Mouse (Mus musculus) retina, embryonic 14.5 days (tissue): ENCODE data around the gene Pfn4.
"Not testable (repeated sequence)": the region's sequence is repeated elsewhere in the genome, so short reads cannot be mapped to it uniquely, and the experiment has no call there.

ENCODE experiments used
- DNase-seq: peaks from one replicate; pipeline ENCODE4 v3.0.0-alpha.2; 2015; ENCODE audit warnings: low spot score

Gene Pfn4

DNA sequence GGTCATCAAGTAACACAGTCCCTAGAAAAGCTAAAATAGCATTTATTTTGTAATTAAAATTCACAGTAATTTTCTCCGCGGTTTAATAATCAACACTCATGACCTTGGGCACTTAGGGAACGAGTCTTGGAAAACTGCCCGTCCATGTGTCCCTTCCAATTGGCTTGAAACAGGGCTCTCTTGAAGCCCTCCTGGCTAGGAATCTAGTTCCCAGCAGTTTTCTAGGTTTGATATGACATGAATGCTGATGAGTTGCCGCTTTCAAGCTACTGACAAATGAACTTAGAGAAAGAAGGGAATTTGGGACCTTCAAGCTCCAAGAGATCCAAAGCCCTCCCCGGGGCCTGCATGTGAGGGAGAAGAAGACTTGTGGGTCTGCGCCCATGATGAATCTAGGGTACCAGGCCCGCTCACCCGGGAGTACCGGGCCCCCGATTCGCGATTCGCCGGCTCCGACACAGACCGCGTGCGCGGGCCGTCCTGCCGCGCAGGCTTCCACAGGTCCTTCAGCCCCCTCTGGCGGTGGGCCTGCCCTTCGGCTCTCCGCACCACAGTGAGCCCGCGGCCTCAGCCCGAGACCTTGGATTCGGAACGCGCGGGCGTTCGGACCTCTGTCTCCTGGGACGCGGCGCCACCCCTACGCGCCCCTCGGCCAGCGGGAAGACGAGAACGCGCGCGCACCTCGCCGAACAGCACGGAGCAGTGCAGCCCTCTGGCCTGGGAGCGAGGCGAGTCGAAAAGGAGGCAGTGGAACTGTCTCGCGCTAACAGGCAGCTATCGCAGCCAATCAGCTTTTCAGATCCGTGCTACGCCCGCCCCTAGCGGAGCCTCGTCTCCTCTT is at the start of gene Pfn4, which contains the start of gene Fam228b:
Pfn4 (plus strand) TSS at position 531 of the 841 bp plus-strand sequence.
Fam228b (minus strand) TSS at position 776 of the 841 bp plus-strand sequence.
- peak; percentile 98 for DNase-seq

DNA sequence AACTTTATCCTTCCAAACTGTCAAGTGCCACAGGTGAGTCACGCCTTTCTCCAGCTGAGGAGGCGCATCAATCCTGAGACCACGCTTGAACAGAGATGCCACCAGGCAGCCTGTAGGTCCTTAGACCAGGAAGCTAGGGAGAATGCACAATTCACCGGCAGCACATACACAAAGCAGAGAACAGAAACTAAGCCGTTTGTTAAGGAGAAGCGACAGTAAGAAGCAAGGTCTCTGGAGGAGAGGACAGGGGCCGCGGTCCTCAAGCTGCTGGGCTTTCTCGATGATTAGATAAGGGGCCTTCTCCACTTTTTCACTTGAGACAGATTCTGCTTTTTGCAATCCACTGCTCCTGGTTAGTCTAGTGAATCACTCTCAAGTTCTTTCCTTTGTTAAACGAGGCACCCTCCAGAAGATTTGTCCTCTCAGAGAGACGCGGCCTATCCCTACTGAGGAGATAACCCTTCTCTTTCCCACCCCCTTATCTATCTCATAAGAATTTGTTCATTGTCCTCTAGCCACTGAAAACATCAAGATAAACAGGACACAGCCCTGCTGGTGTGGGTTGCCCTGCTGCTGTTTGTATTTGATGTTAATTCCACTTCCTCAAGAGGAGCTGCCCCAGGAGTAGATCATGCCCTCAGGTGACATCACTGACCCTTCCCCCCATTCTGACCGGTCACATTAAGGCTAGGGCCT is 49.6 kb upstream of the Pfn4 start:
- peak; percentile 27 for DNase-seq

DNA sequence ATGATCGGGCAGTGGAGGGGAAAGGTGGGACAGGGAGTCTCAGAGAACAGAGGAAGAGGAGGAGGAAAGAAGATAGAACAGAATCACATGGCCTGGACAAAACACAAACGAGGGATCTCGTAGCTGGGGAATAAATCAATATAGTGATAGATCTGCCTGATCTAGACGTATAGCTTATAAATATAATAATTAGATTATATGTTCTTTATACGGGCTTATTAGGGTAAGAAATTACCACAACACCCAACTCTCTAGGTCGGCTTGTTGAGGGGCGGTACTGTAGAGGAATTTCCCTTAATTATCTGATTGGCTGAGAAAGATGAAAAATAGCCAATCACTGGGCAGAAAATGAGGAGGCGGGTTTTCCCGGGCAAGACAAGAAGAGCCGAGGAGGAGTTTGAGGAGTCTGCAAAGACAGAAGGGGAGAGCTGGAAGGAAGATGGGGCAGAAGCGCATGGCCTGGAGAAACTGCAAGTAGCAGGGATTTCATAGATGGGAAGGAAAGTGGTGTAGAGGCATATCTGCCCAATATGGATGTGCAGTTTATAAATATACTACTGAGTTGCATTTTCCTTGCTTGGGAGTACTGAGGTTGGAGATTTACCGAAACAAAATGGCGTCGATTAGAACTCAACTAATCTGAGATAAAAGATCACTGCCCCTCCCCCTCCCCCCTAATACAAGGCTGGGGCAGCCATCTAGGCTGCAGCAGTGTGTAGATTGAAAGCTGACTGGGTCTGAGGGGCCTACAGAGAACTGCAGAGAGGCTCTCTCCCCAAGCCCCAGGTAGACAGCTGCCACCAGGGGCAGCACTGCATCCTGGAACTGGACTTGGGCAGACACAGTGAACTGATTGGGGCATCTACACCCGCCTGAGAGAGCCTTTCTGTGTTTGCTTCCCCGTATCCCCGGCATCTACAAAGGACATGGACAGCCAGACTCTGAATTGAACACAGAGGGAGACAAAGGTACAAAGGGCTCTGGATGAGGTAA is 48.8 kb upstream of the Pfn4 start:
- peak; percentile 52 for DNase-seq

DNA sequence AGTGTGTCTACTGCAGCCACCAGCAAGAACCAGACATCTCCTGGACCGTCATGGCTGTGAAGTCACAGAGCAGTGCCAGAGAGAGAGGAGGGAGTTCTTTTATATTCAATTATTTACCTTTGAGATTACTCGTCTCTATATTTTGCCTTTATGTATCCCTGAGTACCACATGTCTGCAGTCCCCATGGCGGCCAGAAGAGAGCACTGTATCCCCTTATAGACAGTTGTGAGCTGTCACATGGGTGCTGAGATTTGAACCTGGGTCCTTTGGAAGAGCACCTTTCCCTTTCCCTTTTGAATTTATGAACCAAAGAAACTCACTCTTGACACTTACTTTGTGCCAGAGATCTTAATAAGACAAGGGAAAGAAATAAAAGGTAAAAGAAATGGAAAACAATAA is 39.7 kb upstream of the Pfn4 start:
- DNase-seq = no peak

DNA sequence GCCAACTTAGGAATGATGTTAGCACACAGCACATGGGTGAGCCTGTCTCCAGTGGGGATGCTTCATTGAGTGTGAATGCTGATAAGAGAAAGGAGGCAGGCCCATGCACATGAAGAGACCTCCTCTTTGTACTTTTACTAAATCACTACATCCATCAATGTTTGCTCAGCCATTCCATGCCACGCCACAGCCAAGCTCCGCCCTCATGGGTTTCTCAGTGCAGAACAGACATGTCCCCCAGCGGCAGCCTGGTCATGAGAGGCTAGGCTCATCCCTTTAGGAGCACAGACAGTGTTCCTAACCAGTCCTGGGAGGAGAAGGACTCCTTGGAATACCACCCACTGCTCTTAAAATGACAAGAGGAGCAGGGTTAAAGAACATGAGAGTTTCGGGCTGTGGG is 37.2 kb upstream of the Pfn4 start:
- DNase-seq = no peak

DNA sequence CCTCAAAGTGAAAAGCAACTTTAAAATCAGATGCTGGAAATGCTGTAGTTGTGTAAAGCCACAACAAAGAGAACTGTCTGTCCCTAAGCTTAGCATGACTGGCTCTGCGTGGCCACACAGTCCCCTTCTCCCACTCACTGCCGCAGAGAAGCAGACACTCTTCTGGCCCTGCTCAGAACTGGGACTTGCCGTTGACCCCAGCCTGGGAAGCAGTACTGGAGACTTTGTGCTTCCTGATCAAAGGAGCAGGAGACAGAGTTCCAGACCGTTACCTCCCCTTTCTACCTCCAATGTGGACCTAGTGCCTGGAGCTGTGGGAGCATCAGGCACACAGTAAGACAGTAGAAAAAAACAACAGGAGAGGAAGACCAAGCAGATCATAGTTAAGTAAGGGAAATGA is 36.5 kb upstream of the Pfn4 start:
- DNase-seq = no peak

DNA sequence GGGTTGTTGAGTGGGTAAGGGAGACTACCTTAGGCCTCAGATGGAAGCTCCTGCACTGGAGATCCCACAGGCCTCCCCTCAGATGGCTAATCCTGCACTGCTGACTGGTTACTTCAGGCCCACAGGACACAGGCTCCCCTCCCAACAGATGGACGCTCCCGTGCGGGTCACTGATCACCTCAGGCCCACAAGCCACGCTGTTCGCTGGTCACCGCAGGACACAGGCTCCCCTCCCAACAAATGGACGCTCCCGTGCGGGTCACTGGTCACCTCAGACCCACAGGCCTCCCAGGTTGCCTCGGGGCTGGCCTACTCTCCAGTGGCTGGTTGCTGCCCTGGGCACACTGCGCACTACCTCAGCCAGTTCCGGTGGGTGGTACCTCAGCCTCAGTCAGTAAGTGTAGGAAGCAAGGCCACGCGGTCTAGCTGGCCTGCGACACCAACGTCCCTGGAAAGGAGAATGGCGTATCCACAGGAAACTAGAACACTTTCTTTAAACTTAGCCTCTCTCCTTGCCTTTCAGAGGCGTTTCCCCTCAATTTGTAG is 30.7 kb upstream of the Pfn4 start, which contains the start of gene Fam228a:
Fam228a (minus strand) TSS at position 400 of the 546 bp plus-strand sequence.
- DNase-seq = peak; percentile 57

DNA sequence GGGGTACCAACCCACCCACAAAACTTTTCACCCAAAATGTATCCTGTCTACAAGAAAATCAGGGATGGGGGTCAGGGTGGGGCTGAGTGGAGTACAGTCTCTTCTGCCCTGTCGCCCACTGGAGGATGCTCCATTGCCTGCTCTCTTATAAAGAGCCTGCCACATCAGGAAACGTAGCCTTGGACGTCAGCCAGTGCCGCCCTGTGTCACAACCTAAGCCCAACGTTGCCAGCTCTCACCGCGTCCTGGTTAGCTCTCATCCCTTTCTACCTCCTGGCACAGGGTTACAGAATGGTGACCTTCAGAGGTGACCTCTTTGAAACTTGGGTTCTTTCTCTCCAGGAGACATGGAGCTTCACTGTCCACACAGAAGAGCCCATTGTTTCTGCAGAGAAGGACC is 28.0 kb upstream of the Pfn4 start:
- no peak for DNase-seq

DNA sequence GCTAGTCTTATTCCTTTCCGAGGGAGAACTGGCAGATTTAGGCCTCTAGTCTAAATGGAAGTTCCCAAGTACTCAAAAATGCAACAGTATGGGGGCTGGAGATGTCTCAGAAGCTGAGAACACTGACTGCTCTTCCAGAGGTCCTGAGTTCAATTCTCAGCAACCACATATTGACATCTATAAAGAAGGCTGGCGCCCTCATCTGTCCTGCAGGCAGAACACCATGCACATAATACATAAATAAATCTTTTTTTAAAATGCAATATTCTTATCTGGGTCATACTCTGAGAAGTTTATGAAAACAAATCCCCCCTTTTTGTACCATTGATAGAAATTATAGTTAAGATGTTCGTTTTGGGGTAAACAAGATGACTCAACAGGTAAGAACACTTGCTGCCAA is 26.6 kb upstream of the Pfn4 start:
- DNase-seq = no peak

DNA sequence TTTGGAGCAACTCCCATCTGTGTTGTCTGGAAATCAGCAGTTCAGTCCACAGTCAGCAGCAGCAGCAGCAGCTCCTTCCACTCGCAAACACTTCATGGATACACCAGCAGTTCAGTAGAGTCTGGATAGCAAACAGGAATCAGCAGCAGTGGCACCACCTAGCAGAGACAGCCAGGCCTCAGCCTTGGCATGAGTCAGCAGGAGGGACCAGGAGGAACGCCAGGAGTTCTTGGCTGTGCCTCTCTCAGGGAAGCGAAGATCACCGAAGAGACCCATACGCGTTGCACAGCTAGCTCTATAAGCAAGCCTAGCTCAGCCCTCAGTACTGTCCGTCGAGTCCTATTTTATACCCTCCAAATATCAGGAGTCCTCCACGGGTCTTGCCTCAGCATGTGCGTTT is 24.3 kb upstream of the Pfn4 start:
- no peak for DNase-seq

DNA sequence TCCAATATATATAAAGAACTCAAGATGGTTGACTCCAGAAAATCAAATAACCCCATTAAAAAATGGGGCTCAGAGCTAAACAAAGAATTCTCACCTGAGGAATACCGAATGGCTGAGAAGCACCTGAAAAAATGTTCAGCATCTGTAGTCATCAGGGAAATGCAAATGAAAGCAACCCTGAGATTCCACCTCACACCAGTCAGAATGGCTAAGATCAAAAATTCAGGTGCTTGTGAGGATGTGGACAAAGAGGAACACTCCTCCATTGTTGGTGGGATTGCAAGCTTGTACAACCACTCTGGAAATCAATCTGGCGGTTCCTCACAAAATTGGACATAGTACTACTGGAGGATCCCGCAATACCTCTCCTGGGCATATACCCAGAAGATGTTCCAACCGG is 14.4 kb upstream of the Pfn4 start:
- DNase-seq = not testable (repeated sequence)

DNA sequence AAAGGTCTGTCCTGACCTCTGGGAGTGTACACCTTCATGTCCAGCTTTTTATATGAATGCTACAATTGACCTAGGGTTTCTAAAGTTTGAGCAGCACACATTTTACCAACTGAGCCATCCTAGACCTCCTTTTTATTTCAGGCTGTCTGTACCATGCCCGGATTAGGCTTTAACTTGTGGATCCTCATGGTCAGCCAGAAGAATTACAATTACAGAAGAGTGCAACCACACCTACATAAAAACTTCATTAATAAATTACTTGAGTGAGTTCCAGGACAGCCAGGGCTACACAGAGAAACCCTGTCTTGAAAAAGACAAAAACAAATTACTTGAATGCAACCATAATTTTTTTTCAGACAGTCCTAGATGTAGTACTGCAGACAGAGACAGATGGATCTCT is 11.8 kb upstream of the Pfn4 start:
- no peak for DNase-seq

DNA sequence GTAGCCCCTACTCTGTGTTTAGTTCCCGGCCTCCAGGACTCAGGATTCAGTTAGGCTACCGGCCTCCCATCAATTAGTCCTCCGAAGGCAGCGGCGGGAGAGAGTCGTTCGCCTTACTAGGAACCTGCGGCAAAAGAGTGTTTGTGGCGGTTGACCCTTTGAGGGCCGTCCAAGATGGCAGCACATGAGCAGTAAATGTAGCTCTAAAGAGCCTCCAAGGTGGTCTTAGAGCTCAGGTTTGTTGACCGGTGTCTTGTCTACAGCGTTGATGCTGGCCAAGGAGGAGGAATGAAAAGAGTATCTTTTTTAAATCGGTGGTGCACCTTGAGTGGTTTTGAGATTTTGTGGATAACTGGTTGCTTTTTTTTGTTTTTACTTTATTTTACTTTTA is 506 bp downstream of the Pfn4 start:
- DNase-seq = no peak

DNA sequence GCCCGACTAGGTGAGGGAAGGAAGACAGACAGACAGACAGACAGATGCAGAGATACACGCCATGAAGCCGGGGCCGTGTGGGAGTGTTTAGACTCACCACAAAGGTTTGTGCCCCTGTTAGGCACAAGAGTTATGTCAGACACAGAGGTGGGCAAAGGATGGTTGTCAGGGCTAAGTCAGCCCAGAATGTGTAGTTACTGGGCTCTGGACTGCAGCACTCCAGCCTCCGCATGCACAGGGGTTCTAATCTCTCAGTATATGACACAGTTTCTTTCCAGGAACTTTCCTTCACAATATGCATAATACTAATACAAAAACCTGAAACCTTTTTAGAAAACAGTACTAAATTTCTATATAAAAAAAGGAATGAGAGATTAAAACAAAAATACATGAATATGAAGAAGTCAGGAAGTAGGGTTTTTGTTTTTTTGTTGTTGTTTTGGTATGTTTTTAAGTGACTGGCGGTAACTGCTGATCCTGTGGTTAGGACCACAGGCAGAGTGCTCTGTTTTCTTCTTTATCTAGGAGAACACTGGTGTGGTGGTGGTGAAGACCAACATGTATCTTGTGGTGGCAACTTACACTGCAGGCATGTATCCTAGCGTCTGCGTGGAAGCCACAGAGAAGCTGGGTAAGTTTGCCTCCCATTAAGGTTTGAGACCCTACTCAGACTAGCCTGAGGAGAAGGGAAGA is 6.2 kb downstream of the Pfn4 start:
- no peak for DNase-seq

DNA sequence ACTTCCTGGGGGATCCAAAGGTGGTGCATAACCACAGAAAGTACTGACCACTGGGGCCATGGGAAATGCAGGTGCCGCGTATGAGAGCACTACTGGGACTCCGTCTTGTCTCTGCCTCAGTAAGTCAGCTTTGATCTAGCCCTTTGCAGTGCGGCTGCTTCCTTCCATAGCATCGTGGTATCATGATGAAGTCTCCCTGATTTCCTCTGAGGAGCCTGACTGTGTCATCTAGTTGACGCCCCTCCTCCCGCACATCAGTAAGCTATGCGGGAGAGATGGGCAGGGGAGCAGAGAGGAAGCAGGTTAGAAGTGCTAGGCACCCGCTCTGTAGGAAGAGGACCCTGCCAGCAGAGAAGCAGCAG is 6.7 kb downstream of the Pfn4 start:
- DNase-seq = no peak

DNA sequence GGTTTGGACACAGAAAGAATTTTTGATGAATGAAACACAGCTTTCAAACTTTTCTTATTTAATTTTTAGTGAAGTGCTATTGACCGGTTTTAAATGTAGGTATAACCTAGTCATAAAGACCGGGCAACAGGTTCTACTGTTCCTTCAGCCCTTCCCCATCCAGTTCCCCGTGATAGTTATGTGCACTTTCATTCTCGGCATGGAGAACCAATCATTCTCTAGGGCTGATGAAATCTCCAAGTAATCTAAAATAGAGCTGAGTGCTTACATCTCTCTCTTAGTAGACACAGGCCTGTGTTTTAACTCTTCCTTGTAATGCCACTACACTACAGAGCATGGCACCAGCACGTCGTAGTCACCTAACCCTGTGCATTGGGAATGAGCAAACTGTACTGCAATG is 8.9 kb downstream of the Pfn4 start:
- DNase-seq = no peak

DNA sequence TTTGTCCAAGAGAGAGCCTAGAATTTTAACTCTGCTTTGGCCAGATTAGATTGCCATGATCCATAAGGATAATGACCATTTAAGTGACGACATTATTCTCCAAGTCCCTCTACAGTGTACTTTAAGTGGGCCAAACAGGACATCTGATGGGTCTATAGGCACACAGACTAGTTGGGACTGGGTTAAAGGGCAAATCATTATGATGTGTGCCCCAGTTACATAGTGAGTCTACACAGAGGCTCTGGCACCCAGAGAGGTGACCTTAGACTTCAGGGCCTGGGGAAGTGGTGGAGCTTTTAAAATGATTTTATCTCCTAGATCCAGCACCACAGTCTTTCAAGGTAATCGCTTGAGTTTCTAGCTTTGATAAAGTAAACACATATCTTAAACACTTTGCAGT is 11.4 kb downstream of the Pfn4 start:
- DNase-seq = no peak

DNA sequence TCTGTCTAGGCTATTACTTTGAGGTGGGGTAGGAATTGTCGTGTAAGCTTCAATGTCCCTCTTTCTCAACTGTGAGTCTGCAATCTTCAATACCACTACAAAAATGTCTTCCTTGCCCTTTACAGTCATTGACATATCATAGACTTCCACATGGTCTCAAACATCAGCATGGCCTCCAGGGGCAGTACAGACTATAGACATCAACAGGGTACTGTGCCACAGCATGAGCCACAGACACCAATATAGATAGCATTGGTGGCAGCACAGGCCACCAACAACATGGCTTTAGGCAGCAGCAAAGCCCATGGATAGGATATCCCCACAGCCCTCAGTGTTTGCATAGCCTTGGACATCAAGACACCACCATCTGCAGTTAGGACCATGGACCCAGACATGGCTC is 12.4 kb downstream of the Pfn4 start:
- DNase-seq = no peak

DNA sequence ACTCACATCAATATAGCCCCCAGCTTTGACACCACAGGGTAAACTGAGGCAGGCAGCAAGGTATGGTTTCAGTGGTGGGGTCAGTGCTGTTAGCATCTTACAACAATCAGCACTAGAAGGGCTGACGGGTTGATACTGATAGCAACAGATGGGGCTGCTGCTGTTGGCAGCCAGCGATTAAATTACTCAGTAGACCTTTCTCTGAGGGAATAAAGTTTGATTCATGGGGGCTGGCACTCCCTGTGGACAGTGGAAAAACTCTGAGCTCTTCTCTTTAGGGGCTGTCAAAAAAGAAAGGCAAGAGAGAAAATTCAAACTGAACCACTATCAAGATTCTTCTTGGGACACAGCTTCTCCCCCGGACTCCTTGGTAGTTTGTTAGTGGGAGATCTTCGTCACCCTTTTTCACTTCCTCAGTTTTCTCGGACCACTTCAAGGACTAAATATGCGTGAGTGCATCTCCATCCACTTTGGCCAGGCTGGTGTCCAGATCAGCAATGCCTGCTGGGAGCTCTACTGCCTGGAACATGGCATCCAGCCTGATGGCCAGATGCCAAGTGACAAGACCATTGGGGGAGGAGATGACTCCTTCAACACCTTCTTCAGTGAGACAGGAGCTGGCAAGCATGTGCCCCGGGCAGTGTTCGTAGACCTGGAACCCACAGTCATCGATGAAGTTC is 13.0 kb downstream of the Pfn4 start:
- DNase-seq = not testable (repeated sequence)

DNA sequence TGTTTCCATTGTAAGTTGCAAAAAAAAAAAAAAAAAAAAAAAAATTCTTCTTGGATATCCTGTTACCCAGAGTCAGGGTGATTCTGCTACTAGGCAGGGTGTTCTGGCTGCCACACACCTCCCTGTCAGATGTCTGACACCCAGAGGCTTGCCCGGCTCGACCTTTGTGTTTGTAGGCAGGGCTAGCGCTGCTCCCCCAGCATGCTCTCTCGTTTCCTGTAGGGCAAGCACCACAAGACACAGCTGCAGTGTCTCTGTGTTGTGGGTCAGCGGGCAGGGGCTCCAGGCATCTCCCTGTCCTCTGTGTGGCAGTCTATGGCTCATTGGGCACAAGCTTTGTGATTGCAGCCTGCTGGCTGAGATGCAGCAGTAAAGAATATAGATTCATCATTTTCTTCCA is 14.8 kb downstream of the Pfn4 start:
- DNase-seq = no peak

DNA sequence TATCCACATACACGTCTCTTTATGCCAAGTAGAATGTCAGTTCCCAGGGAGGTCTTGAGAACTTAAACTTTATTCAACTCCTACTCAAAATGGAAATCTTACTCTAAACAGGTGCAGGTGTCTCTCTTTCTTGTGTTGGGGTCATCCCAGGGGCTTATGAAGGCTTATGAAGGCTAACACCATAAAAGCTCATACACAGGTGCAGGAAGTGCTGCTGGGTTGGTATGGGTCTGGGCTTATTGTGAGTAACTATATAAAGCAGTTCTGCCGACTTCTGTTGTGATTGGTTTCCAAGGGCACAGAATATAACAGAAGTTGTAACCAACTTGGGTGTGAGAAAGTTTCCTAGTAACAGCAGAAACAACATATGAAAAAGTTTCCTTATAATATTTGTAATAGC is 15.6 kb downstream of the Pfn4 start:
- no peak for DNase-seq
